Mouse (Mus musculus): ENCODE measurements around the gene Gm49396.

Gm49396 gene

DNA sequence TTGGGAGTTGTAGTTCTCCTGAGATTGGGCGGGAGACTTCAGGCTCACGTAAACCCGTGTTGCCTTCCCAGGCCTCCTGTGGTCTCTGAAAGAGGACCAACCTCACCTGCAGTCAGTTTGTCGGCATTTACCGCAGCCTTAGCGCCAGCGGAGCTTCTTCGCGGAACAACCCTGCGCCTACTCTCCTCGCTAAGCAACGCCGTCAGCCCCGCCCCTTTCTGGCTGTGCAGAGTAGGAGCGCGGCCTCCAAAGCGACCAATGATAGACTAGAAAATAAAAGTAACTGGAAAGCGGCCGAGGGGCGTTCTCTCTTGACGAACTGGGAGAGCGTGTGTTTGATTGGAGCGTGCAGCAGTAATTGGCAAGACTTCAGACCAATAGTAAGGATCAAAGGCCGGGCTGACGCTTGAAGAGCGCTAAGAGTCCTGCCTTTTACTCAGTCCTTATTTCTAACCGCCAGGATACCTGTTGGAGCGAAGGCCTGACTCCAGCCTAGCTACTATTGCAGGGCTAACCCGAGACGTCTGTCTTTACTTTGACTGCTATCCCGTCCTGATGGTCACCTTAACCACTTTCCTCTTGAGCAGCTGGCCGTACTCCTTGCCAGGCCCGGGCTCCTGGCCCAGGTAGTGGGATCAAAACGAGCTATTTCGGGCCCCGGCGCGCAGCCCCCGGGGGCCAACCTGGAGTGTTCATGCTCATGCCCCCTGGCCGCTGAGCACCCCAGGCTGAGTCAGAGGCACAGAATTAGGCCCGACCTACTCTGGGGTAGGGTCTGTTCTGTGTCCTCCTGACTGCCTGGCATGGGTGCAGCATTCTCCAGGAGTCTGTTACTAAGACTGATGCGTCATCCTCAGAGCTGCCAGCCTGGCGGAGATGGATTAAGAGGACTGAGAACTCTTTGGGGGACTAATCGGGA lies 10.8 kb upstream of the Gm49396 start, which contains the start of the genes Hspb6 and Proser3:
TSS of gene Hspb6 (plus strand) at position 77 of the 919 bp plus-strand sequence.
TSS of gene Proser3 (minus strand) at position 198 of the 919 bp plus-strand sequence.
- peak; percentile 95 for DNase-seq (ENCODE audit: low spot score in 2 of 2)

DNA sequence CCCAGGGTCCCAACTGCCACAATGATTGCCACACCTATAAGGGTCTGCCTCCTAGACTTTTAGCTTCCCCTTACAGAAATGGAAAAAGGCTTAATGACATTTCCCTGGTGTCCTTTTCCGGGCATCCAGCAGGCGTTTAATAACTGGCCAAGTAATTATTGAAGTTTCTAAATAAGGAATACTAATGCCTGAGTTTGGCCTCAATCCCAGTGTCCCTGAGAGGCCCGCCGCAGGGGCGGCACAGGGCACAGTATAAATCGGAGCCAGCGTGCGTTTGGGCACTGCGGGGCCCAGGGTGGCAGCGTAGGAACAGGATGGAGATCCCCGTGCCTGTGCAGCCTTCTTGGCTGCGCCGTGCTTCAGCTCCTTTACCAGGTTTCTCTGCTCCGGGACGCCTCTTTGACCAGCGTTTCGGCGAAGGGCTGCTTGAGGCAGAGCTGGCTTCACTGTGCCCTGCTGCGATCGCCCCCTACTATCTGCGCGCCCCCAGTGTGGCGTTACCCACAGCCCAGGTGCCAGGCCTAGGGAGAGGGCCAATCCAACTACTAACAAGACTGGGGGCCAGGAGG lies 10.0 kb upstream of the Gm49396 start:
- peak in 1 of 2 experiments; percentile 48 for DNase-seq (ENCODE audit: low spot score in 2 of 2)

- no peak for DNase-seq (ENCODE audit: low spot score in 2 of 2)
Observed at GRCm38 (mm10) chr7:30553810-30554584, 9.1 kb upstream of the Gm49396 start.

DNA sequence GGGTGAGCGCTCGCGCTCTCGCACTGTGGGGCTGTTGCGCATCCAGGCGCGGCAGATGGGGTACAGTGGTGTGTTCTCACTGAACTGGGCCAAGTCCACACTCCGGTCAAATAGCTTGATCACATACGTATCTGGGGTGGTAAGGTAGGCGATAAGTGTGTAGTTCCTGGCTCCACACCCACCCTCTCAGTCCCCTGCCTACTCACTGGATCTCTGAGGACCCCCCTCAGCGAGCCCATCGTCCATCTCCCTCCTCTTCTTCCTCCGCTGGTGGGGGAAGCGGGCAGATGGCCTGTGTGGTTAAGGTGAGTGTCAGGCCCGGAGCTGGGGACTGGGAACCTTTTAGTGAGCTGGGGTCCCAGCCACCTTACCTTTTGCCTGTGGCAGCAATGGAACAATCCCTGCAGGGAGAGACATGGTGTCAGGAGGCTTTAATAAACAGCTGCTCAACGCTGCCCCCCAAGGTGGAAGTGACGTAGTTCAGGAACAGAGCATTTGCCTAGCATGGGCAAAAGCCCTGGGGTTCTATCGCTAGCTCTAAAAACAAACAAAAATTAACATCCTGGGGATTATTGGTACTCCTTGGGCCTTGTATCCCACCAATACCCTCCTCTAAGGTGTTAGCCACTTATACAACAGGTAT lies 6.1 kb upstream of the Gm49396 start:
- DNase-seq (ENCODE audit: low spot score in 2 of 2): no peak

- DNase-seq (ENCODE audit: low spot score in 2 of 2): no peak
Observed at GRCm38 (mm10) chr7:30557901-30558514, 5.1 kb upstream of the Gm49396 start.

- no peak for DNase-seq (ENCODE audit: low spot score in 2 of 2)
Observed at GRCm38 (mm10) chr7:30558656-30559442, 4.3 kb upstream of the Gm49396 start.

GRCm38 (mm10) chr7:30559443-30559954 lies 3.6 kb upstream of the Gm49396 start, which contains the start of gene Lin37:
Lin37 (minus strand) TSS chr7:30559838.
- peak; percentile 97 to 98 for DNase-seq (ENCODE audit: low spot score in 2 of 2)

GRCm38 (mm10) chr7:30560296-30560695 lies 2.8 kb upstream of the Gm49396 start:
- no peak for DNase-seq (ENCODE audit: low spot score in 2 of 2)

GRCm38 (mm10) chr7:30562526-30563116 lies 523 bp upstream of the Gm49396 start:
- no peak for DNase-seq (ENCODE audit: low spot score in 2 of 2)

DNA sequence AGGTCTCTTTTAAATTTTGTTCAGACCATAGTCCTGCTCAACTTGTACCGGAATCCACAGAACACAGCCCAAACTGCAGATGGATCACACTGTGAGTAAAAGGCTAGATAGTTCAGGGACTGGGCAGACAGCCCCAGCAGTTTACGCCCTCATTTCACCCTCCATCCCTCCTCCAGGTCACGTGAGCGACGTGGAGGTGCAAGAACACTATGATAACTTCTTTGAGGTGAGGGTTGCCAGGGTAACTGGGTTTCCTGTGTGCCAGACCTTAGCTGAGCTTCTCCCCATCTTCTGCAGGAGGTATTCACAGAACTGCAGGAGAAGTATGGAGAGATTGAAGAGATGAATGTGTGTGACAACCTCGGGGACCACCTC lies 749 bp downstream of the Gm49396 start:
- DNase-seq (ENCODE audit: low spot score in 2 of 2): no peak

DNA sequence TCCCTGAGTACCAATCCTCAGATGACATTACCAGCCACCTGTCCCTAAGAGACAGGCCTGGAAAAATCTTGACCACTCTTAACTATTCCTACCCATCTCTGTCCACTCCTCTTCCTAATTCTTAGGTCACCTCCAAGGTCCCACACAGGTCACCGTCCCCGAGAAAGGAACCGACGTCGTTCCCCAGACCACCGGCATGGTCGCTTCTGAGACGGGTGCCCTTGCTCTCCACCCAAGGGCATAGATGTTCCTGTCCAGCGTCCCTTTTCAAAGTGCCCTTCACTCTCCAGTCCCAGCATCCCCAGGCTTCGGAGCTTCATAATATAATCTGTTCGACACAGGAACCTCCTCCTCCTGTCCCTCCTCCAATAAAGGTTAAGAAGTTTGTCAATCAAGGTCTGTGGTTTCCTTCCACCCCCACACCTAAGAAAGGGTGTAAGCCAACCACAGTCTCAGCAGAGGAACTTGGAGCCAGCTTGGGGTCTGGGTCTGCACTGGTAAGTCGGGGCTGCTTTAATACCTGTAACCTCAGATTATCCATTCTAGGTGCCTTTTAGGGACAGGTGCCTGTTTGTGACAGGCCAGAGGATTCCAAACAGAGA lies 1.9 kb downstream of the Gm49396 start, which contains the start of gene Igflr1:
TSS of gene Igflr1 (plus strand) at position 458 of the 602 bp plus-strand sequence.
- no peak for DNase-seq (ENCODE audit: low spot score in 2 of 2)

GRCm38 (mm10) chr7:30566033-30566432 lies 2.9 kb downstream of the Gm49396 start:
- DNase-seq (ENCODE audit: low spot score in 2 of 2): no peak

DNA sequence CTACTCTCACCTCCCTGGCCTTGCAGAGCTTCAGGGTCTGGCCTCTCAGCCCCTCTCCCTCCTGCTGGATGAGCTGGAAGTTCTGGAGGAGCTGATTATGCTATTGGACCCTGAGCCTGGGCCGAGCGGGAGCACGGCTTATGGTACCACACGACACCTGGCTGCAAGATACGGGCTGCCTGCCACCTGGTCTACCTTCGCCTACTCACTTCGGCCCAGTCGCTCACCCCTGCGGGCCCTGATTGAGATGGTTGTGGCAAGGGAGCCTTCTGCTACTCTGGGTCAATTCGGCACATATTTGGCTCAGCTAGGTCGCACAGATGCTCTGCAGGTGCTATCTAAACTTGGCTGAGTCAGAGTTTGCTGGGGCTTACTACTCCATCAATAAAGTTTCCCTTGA lies 4.4 kb downstream of the Gm49396 start:
- DNase-seq (ENCODE audit: low spot score in 2 of 2): no peak

GRCm38 (mm10) chr7:30572389-30572788 lies 9.2 kb downstream of the Gm49396 start:
- DNase-seq (ENCODE audit: low spot score in 2 of 2): no peak

DNA sequence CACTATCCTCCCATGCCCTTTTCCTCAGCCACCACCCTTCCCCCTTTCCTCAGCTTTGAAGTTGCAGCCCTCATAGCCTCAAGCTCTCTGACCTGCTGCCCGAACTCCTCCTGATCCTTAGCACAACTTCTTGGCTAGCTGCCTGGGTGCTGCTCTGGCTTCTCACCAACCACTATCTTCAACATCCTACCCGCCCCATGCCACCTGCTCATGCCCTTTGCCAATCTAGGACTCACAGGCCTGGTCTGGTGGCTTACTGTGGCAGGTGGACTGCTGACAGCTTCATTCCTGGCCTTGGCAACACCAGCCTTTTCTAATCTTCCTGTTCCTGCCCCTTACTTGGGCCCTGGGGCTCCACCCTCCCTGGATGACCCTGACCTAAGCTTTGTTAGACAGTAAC lies 9.8 kb downstream of the Gm49396 start:
- DNase-seq (ENCODE audit: low spot score in 2 of 2): no peak

- no peak for DNase-seq (ENCODE audit: low spot score in 2 of 2)
Observed at GRCm38 (mm10) chr7:30579950-30580349, 16.8 kb downstream of the Gm49396 start.

GRCm38 (mm10) chr7:30581547-30581946 lies 18.4 kb downstream of the Gm49396 start:
- no peak for DNase-seq (ENCODE audit: low spot score in 2 of 2)

DNA sequence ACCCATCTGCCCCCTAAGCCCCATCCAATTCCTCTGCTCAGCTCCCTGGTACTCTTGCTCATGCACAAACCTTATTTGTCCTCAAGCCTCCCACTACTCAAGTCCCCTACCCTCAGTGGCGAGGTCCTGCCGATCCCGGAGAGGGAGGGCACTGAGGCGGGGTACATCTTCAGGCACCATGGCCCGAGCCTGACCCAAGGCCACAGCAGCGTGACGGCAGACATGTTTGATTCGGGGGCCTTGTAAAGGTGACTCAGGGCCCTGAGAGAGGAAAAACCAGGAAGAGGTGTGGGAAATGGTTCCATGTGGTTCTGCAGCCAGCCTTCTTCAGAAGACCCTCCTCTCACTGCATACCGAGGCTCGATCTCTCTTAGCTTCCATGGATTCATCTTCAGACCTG lies 21.2 kb downstream of the Gm49396 start:
- DNase-seq (ENCODE audit: low spot score in 2 of 2): no peak

- no peak for DNase-seq (ENCODE audit: low spot score in 2 of 2)
Observed at GRCm38 (mm10) chr7:30585170-30585569, 22.0 kb downstream of the Gm49396 start.
